Mouse (Mus musculus) bone marrow, adult 2 months (tissue): ENCODE measurements around the gene Grm7. TPM values are rescaled to one million over a fixed set of nuclear protein-coding genes. Genes with fewer than 3 reads are reported as not detected.

Source experiments
- H3K27ac ChIP-seq: fragments of 200-500 bp; 2 replicates; pipeline ENCODE4 v1.5.1; 2012; ENCODE audit warnings: low read depth, mild to moderate bottlenecking, control low read depth, inconsistent platforms, low read length; ENCODE audit not compliant: control insufficient read depth, poor library complexity, insufficient read depth
- H3K4me1 ChIP-seq: fragments of 200-500 bp; 2 replicates; pipeline ENCODE4 v1.6.1; 2011; ENCODE audit warnings: low read length; ENCODE audit not compliant: control insufficient read depth, insufficient read depth
- H3K4me3 ChIP-seq: fragments of 200-500 bp; replicated peaks from 2 replicates; pipeline ENCODE3; 2011; ENCODE audit warnings: mild to moderate bottlenecking, low read depth, low read length, control low read depth; ENCODE audit not compliant: control insufficient read depth
- CTCF ChIP-seq: fragments of 200-500 bp; IDR thresholded peaks from 2 replicates; pipeline ENCODE4 v1.5.1; 2011; ENCODE audit warnings: low read length, control low read depth; ENCODE audit not compliant: control insufficient read depth, insufficient read depth
- POLR2A ChIP-seq: fragments of 200-500 bp; IDR thresholded peaks from 2 replicates; pipeline ENCODE4 v1.6.1; 2011; ENCODE audit warnings: low read depth, mild to moderate bottlenecking, control low read depth, low read length, borderline replicate concordance; ENCODE audit not compliant: control insufficient read depth
- WGBS: fragments of 180-500 bp; shearing (Covaris S2); methylation state at CpG from one replicate; pipeline ENCODE4 v1.1.7; 2018; 5-methylcytosine and 5-hydroxymethylcytosine counted together
- polyA plus RNA-seq: library from polyadenylated mRNA; stranded (reverse); fragments of >200 nt; gene quantifications from 2 replicates; pipeline ENCODE4 v1.2.4, GENCODE M21; 2011; ENCODE audit warnings: low replicate concordance; ENCODE audit not compliant: missing spikeins, insufficient read depth, insufficient read length

The Grm7 gene
- polyA plus RNA-seq = not detected in 2 replicates

DNA sequence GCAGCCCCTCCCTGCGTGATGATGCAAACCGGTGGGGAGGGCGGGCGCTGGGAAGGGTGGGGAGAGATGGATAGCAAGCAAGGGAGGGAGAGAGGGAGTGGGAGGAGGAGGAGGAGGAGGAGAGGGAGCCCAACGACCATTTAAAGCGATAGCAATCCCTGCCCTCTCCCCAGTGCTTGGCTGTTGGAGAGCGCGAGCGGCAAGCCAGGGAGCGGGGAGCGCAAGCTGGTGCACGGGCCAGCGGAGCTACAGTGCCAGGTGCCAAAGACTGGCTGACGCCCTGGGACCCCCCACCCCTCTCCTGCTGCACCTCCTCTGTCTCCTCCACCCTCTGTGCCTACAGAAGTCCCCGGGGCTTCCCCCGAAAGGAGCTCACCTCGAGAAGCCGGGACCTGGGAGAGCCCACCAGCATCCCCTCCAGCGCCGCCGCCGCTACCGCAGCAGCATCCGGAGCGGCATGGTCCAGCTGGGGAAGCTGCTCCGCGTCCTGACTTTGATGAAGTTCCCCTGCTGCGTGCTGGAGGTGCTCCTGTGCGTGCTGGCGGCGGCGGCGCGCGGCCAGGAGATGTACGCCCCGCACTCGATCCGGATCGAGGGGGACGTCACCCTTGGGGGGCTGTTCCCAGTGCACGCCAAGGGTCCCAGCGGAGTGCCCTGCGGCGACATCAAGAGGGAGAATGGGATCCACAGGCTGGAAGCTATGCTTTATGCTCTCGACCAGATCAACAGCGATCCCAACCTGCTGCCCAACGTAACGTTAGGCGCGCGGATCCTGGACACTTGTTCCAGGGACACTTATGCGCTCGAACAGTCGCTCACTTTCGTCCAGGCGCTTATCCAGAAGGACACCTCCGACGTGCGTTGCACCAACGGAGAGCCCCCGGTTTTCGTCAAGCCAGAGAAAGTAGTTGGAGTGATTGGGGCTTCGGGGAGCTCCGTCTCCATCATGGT, at the start of gene Grm7:
Gene Grm7, plus strand, starts transcription at position 171 of the 951 bp plus-strand sequence.
- Histone ChIP-seq H3K27ac (no peak within 1 kb of the TSS), H3K4me3 (no peak within 1 kb of the TSS), H3K4me1 (no peaks in the 10 kb centered on the region)
- 6% methylated on average over 60 of the region's 65 CpGs for WGBS
- no peak for TF ChIP-seq CTCF
- TF ChIP-seq POLR2A = no peak

DNA sequence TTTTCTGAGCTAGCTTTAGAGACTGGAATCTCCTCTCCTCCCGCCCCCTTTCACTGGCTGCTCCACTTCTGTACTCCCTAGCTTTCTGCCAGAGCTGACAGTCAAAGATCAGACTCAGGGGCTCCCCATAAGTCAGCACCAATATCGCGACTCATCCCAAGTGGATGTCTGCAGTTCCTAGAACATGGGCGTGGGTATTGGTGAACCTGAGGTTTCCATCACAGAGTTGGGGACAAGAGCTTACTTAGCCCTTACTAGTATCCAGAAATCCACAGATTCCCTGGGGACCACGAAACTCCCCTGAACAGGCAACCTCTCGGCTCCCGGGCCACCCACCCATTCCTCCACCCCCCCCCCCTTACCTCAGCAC, 355 bp upstream of the Grm7 start:
- 3% methylated on average over 7 of the region's 7 CpGs for WGBS
- TF ChIP-seq CTCF (no peak), POLR2A (no peak)
- no peak overlapping the region for H3K27ac ChIP-seq
- H3K4me1 ChIP-seq = no peaks in the 10 kb centered on the region
- no peak overlapping the region for H3K4me3 ChIP-seq

DNA sequence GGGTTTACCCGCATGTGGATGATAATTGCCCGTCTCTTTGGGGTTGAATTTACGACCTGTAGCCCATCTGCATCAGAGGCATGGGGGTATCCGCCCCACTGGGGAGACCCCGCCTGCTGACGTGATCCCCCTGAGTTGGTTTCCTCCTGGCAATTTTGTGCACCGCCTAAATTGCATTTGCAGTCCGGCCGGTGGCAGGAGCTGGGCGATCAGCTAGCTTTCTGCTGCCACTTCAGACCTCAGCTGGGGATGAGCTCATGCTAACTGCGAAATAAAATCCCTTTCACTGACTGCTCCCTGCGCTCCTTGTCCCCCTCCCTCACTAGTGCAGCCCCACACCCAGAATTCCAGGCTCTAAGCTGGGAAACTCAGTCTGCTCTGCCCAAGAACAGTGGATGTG, 1.5 kb downstream of the Grm7 start:
- H3K4me1 ChIP-seq = no peaks in the 10 kb centered on the region
- H3K4me3 ChIP-seq = no peak overlapping the region
- H3K27ac ChIP-seq = no peak overlapping the region
- WGBS = 6% methylated on average over 12 of the region's 12 CpGs
- TF ChIP-seq POLR2A (no peak), CTCF (no peak)

DNA sequence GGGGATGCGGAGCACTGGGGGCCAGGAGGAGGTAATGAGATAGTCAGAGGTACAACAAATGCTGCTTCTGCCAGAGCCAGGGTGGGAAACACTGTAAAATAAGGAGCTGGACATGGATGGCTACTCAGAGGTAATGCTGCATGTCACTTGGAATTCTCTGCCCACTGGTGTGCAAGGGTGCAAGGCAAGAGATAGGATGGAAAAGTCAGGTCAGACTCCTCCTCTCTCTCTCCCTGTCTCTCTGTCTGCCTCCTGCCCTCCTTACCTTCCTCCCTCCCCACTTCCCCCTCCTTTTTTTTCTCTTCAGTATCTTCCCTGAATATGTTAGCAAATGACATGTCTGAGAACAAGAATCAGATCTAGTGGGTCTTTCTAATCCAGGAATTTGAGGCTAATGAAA, 3.8 kb downstream of the Grm7 start:
- 77% methylated on average over 1 of the region's 1 CpGs for WGBS
- TF ChIP-seq POLR2A (no peak), CTCF (no peak)
- Histone ChIP-seq H3K4me3 (no peak overlapping the region), H3K4me1 (no peaks in the 10 kb centered on the region), H3K27ac (no peak overlapping the region)

DNA sequence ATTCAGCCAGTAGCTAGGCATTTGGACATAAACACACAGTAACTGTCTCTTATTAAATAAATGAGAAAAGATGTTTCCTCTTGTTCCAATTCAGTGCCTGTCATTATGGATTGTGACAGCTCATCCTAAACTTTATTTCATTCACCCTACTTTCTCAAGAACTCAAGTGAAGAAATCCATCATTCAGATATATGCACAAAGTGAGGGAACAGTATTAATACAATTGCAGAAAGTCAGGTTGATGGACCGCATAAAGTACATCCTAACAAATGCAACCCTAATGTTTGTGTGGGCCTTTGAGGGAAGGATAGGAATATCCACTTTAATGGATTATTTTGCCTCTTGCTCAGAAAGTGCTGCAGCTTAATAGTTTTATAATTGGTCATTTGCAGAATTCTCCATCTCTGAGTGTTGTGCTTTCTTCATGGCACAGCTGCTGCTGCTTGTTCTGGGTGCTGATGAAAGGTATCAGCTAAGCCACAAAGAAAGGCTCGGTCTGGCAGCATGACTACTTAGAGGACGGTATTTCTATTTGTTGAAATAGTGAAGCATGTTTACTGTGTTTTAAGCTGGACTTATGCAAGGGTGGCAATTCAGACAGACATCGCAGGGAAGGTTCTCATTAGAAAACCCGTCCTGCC, 8.1 kb downstream of the Grm7 start:
- Histone ChIP-seq H3K4me1 (no peaks in the 10 kb centered on the region), H3K27ac (no peak overlapping the region), H3K4me3 (no peak overlapping the region)
- TF ChIP-seq POLR2A = no peak
- no peak for TF ChIP-seq CTCF
- 75% methylated on average over 5 of the region's 5 CpGs for WGBS

DNA sequence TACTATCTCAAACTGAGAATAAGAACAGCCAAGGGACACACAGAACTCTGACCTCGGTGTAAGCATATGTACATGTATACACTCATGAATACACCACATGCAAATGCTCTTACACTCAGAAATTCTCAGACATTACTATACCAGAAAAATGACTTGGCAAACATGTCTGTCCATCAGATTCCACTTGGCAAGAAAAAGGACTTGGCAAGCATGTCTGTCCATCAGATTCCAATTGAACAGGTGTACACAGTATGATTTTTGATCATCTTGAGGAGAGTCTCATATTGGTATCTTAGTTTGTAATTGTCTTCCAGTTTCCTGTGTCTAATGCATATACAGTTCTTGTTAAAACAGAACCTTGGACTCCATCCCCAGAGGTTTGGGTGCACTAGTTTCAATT, 19.1 kb downstream of the Grm7 start:
- Histone ChIP-seq H3K4me1 (no peaks in the 10 kb centered on the region), H3K4me3 (no peak overlapping the region), H3K27ac (no peak overlapping the region)
- 83% methylated on average over 1 of the region's 1 CpGs for WGBS
- no peak for TF ChIP-seq POLR2A
- no peak for TF ChIP-seq CTCF

DNA sequence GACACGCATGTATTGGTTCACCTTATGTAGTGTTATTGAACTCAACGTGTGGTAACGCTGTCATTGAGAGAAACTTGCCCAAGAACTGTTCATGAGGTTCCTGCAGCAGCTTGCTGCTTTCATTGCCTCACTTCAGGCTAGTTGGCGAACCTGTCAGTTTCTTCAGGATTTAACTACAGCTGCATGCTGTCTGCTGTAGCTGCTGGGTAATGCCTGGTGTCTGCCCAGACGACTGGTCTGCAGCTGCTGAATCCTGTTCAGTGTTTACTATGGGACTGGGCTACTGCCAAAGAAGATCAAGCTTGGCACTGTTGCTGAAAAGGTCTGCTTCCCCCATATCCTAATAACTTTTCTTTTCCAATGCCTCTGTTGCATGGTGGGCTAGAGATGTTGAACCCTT, 23.1 kb downstream of the Grm7 start:
- no peaks in the 10 kb centered on the region for H3K4me1 ChIP-seq
- WGBS = 56% methylated on average over 5 of the region's 5 CpGs
- no peak overlapping the region for H3K4me3 ChIP-seq
- TF ChIP-seq CTCF (no peak), POLR2A (no peak)
- no peak overlapping the region for H3K27ac ChIP-seq

DNA sequence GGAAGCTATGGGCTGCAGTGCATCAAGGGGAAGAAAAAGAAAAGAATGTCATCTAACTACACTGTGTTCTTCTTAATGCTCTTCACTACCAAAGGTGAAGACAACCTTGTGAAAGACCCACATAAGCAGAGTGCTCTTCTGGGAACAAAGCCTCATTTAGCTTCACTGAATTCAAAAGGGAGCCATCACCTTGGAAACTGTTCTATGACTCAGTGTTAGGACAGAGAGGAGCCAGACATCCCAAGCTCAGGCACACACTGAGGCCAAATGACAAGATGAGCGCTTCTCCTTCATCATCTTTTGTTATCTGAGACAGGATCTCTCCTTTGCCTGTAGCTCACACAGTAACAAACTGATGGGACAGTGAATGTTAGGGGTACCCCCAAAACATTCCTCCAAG, 45.6 kb downstream of the Grm7 start:
- TF ChIP-seq CTCF (no peak), POLR2A (no peak)
- H3K27ac ChIP-seq = no peak overlapping the region
- no peak overlapping the region for H3K4me3 ChIP-seq
- WGBS = 58% methylated on average over 1 of the region's 1 CpGs
- no peaks in the 10 kb centered on the region for H3K4me1 ChIP-seq

DNA sequence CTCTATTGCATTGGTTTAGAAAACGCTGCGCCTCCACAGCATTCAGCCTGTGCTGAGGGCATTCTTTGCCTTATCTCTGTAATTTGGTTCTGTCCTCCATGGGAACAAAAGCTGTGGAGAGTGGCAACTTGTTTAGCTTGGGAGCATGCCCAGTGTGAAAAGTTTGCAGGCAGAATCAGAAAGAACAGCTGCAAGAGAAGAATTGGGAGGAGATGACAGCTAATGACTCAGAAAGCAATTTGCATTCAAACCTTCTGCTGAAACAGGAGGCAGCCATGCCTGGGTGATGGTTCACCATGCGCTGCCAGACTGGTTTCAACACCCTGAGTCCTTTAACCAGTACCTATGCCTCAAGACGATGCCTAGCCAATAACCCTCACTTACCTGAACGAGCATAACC, 64.4 kb downstream of the Grm7 start:
- WGBS = 63% methylated on average over 5 of the region's 5 CpGs
- no peak for TF ChIP-seq CTCF
- TF ChIP-seq POLR2A = no peak
- H3K4me1 ChIP-seq = no peaks in the 10 kb centered on the region
- H3K27ac ChIP-seq = no peak overlapping the region
- no peak overlapping the region for H3K4me3 ChIP-seq
